Mouse (Mus musculus) testis, adult 2 months (tissue): Measurements from ENCODE around the gene Nrg3.

ENCODE experiments used
- CTCF ChIP-seq: fragments of 200-500 bp; IDR thresholded peaks from 2 replicates; pipeline ENCODE4 v1.5.1; 2012; ENCODE audit warnings: low read depth, mild to moderate bottlenecking, inconsistent platforms, low read length, moderate library complexity; ENCODE audit not compliant: control insufficient read depth, insufficient read depth, insufficient replicate concordance
- POLR2A ChIP-seq: fragments of 200-500 bp; IDR thresholded peaks from 2 replicates; pipeline ENCODE4 v1.6.1; 2012; ENCODE audit warnings: low read depth, mild to moderate bottlenecking, inconsistent platforms, low read length, moderate library complexity; ENCODE audit not compliant: control insufficient read depth

GRCm38 (mm10) chr14:38701413-38701812 is 771.5 kb downstream of the Nrg3 start:
- TF ChIP-seq CTCF = no peak
- TF ChIP-seq POLR2A = no peak
